Mouse (Mus musculus) cerebellum, postnatal 14 days (tissue): ENCODE results near the gene Taar1.

Source experiments
- DNase-seq, 2 experiments: peaks; one replicate each; pipeline ENCODE4 v3.0.0; 2021; ENCODE audit warnings: mixed read lengths in 2 of 2

The Taar1 gene

DNA sequence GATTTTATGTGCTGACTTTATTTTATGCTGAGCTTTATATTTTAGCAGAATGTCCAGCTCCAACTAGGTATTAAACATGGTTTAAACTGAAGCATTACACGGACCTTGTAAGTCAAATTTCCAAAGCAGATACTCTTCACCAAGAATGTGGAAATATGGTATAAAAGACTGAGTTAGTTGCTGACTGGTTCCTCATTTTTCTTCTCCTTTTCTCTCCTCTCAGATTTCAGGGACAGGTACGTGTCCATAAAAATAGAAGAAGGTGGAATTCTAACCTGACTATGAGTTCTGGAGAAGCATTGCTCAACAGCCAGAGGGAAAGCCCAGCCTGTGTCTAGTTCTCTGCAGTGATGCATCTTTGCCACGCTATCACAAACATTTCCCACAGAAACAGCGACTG, at the start of gene Taar1:
TSS of gene Taar1 (plus strand) at position 301 of the 400 bp plus-strand sequence.
- no peak for DNase-seq

DNA sequence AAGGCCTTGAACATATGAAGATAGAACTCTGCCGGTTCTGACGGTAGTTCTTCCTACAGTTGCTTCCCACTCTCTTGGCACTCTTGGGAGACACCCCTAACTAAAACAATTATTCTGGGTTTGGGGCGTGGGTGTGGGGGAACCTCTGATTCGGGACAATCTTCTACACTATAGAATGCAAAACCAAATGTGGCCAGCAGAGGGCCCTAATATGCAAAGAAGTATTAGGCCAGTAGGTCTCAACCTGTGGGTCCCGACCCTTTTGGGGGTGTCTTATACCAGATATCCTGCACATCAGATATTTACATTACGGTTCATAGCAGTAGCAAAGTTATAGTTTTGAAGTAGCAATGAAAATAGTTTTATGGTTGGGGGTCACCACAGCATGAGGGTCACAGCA, 39.5 kb upstream of the Taar1 start:
- DNase-seq: peak; percentile 13 to 42

GRCm38 (mm10) chr10:23884910-23885309, 35.2 kb upstream of the Taar1 start:
- no peak for DNase-seq

- DNase-seq: no peak
These were observed 34.1 kb upstream of the Taar1 start for GRCm38 (mm10) chr10:23886060-23886459.

- no peak for DNase-seq
These were observed 27.2 kb upstream of the Taar1 start for GRCm38 (mm10) chr10:23892987-23893386.

GRCm38 (mm10) chr10:23894601-23895349, 25.4 kb upstream of the Taar1 start, which contains the start of gene Vnn1:
TSS of gene Vnn1 (plus strand) at chr10:23894688.
- peak; percentile 2 to 9 for DNase-seq

DNA sequence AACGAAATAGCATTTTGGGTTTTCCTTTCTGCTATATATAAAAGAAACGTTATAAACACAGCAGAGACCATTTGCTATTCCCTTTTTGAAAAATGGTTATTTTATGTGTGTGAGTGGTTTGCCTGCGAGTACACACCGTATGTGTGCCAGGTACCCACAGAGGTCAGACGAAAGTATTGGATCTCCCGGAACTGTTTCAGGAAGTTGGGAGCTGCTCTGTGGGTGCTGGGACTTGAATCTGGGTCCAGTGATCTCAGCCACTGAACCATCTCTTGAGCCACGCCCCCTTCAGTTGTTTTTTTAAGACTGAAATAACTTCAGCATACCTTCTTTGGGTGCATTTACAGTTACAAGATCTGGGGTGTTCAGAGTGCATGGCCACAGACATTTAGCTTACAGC, 24.8 kb upstream of the Taar1 start:
- no peak for DNase-seq

- DNase-seq: no peak
These were observed 19.0 kb upstream of the Taar1 start for GRCm38 (mm10) chr10:23901119-23901518.

DNA sequence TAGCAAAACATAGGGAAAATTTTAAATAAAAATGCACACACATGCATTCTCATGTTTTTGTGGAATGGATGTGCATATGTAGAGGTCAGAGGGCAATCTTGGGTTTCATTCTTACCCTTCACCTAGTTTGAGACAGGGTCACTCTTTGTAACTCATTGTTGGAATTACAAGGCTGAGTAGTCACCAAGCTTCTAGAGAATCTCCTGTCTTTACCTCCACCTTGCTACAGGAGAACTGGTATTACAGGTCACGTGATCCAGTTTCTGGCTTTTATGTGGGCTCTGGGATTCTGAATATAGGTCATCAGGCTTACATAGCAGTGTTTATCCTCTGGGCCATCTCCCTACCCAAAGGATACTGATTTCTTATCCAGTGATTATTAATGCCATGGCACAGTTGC, 14.5 kb upstream of the Taar1 start:
- no peak for DNase-seq

DNA sequence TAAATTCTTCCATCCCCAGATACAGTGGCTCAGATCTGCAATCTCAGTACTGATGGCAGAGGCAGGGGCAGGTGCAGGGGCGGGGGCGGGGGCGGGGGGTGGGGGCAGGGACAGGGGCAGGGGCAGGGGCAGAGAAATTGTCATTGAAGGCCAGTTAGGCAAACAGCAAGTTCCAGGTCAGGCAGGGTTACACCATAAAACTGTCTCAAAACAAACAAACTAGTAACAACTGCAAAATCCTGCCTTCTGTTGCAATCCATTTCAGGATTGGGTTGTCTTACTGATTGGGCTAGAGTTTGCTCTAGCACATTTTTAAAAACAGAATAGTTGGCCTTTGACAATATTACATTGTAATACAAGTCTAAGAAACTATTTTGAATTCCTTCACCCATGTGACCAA, 2.3 kb downstream of the Taar1 start:
- DNase-seq: no peak

DNA sequence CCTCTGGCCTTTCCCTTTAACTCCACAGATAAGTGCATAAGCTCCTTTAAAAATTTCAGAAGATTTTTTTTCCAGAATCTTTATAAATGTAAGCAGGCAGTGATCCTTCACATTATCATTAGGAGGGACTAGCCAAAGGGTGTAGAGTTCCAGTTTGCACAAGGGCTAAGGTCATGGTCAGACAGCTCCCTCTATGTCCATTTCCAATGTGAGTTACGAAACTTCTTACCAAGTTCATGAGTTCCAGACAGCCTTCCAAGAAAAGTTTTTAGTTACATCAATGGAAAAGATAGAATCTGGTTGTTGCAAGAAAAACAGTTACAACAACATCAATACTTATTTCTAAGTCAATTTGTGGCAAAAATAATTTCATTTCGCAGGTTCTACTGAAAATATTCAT, 3.8 kb downstream of the Taar1 start:
- no peak for DNase-seq

GRCm38 (mm10) chr10:23937613-23938012, 17.5 kb downstream of the Taar1 start:
- DNase-seq: no peak

DNA sequence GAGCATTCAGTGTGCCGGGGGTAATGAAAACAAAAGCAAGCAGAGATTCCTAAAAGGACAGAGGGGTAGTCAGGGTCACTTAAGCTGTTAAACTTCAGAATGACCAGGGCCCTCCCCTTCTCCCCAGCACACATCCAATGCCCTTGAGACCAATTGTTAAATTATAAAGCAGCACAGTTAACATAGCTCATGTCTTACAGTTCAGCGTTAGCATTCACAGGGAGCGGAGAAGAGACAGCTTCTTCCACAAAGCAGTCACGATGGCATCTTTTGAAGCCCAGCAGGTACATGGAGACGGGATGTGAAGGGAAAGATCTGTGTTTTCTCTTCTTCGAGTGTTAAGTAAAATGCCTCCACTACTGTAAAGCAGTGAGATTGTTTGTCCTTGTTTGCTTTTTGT, 18.2 kb downstream of the Taar1 start, which contains the start of gene Taar2:
TSS of gene Taar2 (plus strand) at position 261 of the 400 bp plus-strand sequence.
- no peak for DNase-seq

GRCm38 (mm10) chr10:23942465-23942864, 22.3 kb downstream of the Taar1 start:
- DNase-seq: peak in 1 of 2 experiments; percentile 26

- peak; percentile 40 to 66 for DNase-seq
These were observed 27.9 kb downstream of the Taar1 start for GRCm38 (mm10) chr10:23948026-23948425.

DNA sequence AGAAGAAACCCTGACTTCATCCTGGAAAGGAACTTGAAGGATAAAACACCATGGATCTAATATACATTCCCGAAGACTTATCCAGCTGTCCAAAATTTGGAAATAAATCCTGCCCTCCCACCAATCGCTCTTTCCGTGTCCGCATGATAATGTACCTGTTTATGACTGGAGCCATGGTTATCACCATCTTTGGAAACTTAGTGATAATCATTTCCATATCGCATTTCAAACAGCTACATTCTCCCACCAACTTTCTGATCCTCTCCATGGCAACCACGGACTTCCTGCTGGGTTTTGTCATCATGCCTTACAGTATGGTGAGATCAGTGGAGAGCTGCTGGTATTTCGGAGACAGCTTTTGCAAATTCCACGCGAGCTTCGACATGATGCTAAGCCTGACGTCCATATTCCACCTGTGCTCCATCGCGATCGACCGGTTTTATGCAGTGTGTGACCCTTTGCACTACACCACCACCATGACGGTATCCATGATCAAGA, 29.4 kb downstream of the Taar1 start, which contains the start of gene Taar3:
TSS of gene Taar3 (plus strand) at position 51 of the 498 bp plus-strand sequence.
- peak; percentile 44 to 51 for DNase-seq

GRCm38 (mm10) chr10:23951714-23952113, 31.6 kb downstream of the Taar1 start:
- DNase-seq: peak; percentile 66 to 76

GRCm38 (mm10) chr10:23959071-23959470, 38.9 kb downstream of the Taar1 start:
- DNase-seq: peak; percentile 46 to 66

- no peak for DNase-seq
These were observed 40.3 kb downstream of the Taar1 start, which contains the start of gene Taar4 for GRCm38 (mm10) chr10:23960444-23960915. TSS of gene Taar4 (plus strand) at chr10:23960494.

DNA sequence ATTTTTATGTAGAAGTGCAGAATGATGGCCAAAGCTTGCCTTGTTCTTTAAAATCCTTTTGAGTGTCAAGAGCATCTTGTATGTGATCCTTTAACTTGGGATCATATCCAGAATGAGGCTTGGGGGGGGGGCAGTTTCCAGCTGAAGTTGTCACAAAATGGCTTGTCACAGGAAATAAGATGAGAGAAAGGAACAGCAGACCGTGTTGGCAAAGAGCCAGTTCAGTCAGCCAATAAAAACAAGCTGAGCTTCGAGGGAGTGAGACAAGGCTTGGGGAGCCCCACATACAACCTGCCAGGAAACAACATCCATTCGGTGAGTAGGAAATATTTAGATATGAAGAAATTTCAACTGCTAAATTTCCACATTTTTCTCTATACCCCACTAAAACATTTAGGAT, 43.3 kb downstream of the Taar1 start:
- peak; percentile 75 to 79 for DNase-seq

DNA sequence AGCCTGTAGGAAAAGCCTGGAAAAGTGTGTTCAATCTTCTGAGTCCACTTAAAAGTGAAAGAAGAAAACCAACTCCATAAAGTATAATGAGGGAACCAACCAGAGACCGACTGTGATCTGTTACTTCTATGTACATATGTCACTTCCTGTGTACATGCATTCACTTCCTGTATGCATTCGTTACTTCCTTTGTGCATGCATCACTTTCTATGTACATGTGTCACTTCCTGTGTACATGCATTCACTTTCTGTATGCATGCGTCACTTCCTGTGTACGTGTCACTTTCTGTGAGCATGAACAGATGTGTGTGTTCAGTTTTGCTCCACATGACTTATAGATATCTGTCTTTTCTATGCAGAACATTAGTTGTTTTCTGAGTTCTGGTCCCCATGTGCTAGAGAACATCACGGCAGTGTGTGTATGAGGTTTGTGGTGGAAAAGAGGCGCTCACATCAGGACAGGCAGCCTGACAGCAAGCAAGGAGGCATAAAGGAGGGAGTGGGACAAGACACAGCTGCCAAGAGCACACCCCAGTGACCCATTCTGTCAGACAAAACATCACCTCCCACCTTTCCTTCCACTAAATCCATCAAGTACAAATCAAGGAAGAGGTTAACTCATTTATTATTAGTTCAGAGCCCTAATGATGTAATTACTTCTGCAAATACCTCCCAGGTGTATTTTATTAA, 44.9 kb downstream of the Taar1 start:
- DNase-seq: no peak

DNA sequence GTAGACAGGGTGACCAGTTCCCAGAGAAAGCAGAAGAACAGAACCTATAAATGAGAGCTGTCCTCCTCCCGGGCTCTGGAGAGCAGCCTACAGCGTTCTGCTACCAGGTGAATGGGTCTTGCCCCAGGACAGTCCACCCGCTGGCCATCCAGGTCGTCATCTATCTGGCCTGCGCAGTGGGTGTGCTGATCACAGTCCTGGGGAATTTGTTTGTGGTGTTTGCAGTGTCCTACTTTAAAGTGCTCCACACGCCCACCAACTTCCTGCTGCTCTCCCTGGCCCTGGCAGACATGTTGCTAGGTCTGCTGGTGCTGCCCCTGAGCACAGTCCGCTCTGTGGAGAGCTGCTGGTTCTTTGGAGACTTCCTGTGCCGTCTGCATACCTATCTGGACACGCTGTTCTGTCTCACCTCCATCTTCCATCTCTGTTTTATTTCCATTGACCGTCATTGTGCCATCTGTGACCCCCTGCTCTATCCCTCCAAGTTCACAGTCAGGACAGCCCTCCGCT, 50.6 kb downstream of the Taar1 start, which contains the start of gene Taar5:
TSS of gene Taar5 (plus strand) at position 51 of the 510 bp plus-strand sequence.
- DNase-seq: no peak
